Mouse (Mus musculus): Measurements from ENCODE around the gene Aldh6a1. TPM values are rescaled to one million over a fixed set of nuclear protein-coding genes. Genes with fewer than 3 reads are reported as not detected.

Aldh6a1 gene
- polyA plus RNA-seq (2014; fragmentation: Nextera tagmentation; extraction: Ambion mirVana) = 22.3 and 25.7 TPM in 2 replicates

DNA sequence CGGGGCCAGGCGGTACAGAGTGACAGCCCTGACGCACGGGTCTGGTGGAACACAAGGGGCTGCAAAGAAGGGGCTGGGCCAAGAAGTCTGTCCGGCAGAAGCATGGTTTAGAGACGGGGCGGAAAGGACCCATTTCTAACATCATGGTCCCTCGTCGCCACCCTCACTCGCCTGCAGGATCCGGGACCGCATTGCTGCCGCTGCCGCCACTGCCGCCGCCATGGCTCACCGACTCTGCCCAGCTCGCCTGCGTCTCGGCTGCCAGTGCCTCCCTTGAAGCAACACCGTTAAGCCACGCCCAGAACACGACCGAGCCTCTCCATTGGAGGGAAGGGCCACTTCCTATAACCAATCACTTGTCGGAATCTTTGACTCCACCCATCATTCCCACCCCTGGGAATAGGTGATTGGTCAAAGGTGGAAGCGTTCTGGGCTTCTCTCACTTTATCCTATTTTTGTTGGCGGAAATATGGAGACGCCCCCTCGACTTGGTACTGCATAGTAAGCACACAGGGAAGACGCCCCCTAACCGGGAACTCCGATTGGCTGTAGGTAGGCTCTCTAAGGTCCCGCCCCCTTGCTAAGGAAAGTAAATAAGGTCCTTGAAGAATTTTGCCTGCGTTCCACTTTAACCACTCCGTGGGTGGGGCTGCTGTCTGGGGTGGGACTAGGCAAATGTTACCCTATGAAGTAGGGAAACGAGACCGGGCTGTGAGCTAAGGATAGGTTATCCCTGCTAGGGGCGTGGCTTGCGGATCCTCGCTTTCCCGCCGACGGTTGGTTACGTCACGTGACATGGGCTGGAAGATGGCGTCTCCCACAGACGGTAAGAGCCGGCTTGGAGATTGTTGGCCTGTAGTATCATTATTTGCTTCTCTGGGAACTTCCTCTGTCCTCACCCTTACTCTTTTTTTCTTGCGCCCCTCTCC, at the start of gene Aldh6a1, which contains the start of gene Lin52:
Aldh6a1 (minus strand) TSS at position 287 of the 929 bp plus-strand sequence.
Lin52 (plus strand) TSS at position 705 of the 929 bp plus-strand sequence.
- Histone ChIP-seq H3K9me3 (ENCODE audit: control insufficient read depth, low read length) (no peaks in the 10 kb centered on the region), H3K27me3 (ENCODE audit: control insufficient read depth, insufficient read depth, low read length) (no peaks in the 10 kb centered on the region), H3K4me1 (ENCODE audit: control insufficient read depth, insufficient read depth, low read length) (peaks cover 3% of the 10 kb centered on the region), H3K4me2 (ENCODE audit: low read depth) (peak within 1 kb of the TSS; percentile 88), H3K27ac (ENCODE audit: low read depth, low read length) (no peak within 1 kb of the TSS), H3K9ac (ENCODE audit: low read length) (peak within 1 kb of the TSS; percentile 51), H3K36me3 (ENCODE audit: control insufficient read depth, insufficient read depth, low read length) (no peaks in the 10 kb centered on the region), H3K4me3 (ENCODE audit: low read depth, low read length) (peak within 1 kb of the TSS; percentile 69)
- ATAC-seq (ENCODE audit: insufficient read depth, low FRiP score, low TSS enrichment) (peak; percentile 98), DNase-seq (ENCODE audit: low spot score) (peak; percentile 95)
- under 1% methylated on average over 49 of the region's 49 CpGs for WGBS

DNA sequence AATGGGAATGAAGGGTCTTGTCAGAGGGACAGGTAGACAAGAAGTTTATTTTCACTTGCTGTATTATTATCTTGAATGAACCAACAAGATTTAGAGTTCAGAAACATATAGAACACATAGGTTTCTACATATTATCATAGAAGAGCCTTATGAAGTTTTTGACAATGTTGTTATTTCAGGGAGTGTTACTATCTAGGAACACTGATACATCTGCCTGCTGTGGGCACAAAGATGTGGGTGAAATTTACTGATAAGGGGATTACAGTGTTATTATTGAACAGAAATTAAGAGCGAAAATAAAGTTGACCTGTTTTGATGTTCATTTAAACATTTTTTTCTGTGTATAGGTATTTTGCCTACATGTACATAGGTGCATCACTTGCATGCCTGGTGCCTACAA, 46.0 kb upstream of the Aldh6a1 start:
- no peak overlapping the region for H3K27ac ChIP-seq (ENCODE audit: low read depth, low read length)
- H3K9me3 ChIP-seq (ENCODE audit: control insufficient read depth, low read length) = no peaks in the 10 kb centered on the region
- H3K4me3 ChIP-seq (ENCODE audit: low read depth, low read length) = no peak overlapping the region
- H3K4me1 ChIP-seq (ENCODE audit: control insufficient read depth, insufficient read depth, low read length) = no peaks in the 10 kb centered on the region
- ATAC-seq (ENCODE audit: insufficient read depth, low FRiP score, low TSS enrichment) (no peak), DNase-seq (ENCODE audit: low spot score) (no peak)
- H3K9ac ChIP-seq (ENCODE audit: low read length) = no peak overlapping the region
- no peak overlapping the region for H3K4me2 ChIP-seq (ENCODE audit: low read depth)
- H3K27me3 ChIP-seq (ENCODE audit: control insufficient read depth, insufficient read depth, low read length) = no peaks in the 10 kb centered on the region
- 95% methylated on average over 1 of the region's 1 CpGs for WGBS
- no peaks in the 10 kb centered on the region for H3K36me3 ChIP-seq (ENCODE audit: control insufficient read depth, insufficient read depth, low read length)

DNA sequence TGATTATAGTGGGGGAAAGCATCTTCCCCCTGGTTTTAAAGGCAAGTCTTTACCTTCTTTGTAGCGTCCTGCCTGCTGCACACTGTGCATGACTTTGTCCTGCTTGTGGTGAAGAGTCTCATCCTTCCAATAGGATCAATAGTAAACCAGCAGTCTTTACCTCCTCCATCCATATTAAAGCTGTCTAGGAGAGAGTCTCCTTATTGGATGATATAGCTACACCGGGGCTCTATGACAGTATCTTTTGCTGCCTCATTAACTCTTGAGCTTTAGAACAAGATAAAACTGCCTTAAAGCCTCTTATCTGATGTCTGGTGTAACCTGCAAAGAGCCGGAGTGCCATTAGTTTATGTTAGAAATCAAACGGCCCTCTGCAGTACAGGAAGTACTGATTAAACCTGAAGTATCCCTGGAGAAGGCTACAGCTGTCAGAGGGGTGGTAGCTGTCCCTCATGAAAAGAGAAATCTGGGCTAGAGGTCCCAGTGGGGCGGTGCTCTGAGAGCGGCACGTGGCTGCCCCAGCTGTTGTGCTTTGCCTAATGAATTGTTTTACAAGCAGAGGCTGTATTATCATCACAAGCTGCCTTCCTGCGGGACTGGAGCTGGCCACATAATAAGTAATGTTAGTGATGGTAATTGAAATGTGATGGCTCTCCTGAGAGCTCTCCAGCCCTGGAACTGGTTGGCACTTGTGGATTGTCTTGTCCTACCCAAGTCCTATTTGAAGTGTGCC, 36.7 kb upstream of the Aldh6a1 start:
- H3K27ac ChIP-seq (ENCODE audit: low read depth, low read length) = no peak overlapping the region
- no peak overlapping the region for H3K4me2 ChIP-seq (ENCODE audit: low read depth)
- H3K9me3 ChIP-seq (ENCODE audit: control insufficient read depth, low read length) = no peaks in the 10 kb centered on the region
- 22% methylated on average over 8 of the region's 8 CpGs for WGBS
- H3K4me1 ChIP-seq (ENCODE audit: control insufficient read depth, insufficient read depth, low read length) = 0 out of 2 replicates have a peak, but pooled peaks cover 2% of the 10 kb centered on the region
- no peaks in the 10 kb centered on the region for H3K36me3 ChIP-seq (ENCODE audit: control insufficient read depth, insufficient read depth, low read length)
- ATAC-seq (ENCODE audit: insufficient read depth, low FRiP score, low TSS enrichment) = peak; percentile 63
- no peak overlapping the region for H3K9ac ChIP-seq (ENCODE audit: low read length)
- no peaks in the 10 kb centered on the region for H3K27me3 ChIP-seq (ENCODE audit: control insufficient read depth, insufficient read depth, low read length)
- no peak overlapping the region for H3K4me3 ChIP-seq (ENCODE audit: low read depth, low read length)
- DNase-seq (ENCODE audit: low spot score) = peak; percentile 78

DNA sequence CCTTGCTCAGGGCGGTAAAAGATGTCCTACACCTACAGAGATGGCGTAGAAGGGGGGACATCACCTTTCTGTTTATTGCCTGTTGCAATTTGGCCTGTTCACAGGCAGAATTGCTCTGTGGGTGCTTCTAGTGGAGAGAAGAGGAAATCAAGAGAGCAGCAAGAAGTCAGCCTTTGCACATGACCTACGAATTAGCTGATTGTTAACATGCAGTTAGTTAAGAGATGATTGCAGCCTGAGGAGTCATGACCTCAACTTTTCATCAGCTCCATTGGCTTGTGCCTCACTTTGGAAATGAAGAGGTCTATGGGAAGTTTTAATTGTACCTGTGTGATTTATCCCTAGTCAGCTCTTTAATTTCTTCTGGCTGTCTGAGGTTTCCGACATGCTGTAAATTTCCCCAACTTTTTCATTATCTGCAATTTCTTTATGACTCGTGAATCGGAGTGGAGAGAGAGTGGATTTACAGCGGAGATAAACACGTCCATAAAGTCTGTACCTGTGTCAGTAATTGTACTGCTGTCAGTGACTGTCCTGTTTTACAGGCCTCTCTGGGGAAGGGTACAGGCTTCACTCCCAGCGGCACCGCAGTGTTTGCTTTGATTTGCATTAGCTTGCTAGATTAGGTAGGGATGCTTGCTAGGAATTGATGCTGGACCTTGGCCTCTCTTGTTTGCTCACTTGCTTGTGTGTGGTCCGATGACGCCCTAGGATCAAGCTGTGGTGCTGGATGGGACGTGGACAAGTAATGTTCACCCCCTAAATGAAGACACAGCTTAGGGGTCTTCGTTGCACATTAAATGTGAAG, 32.2 kb upstream of the Aldh6a1 start:
- WGBS = 78% methylated on average over 14 of the region's 14 CpGs

DNA sequence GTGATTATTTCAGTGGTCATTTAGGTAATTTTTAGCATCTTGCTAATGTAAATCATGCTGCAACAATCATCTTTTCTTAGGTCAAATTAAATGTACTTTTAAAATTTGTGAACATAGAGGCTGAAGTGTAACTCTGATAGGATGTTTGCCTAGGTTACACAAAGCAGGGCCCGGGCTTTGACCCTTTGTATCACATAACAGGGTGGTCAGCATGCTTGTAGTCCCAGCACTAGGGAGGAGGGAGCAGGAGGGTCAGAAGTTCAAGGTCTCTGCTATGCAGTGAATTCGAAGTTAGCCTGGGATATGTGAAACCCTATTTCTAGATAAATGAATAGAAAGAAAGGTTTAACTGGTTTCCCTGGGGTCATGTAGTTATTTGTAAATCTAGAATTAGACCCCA, 30.4 kb upstream of the Aldh6a1 start:
- Histone ChIP-seq H3K9me3 (ENCODE audit: control insufficient read depth, low read length) (no peaks in the 10 kb centered on the region), H3K4me2 (ENCODE audit: low read depth) (no peak overlapping the region), H3K4me1 (ENCODE audit: control insufficient read depth, insufficient read depth, low read length) (no peaks in the 10 kb centered on the region), H3K9ac (ENCODE audit: low read length) (no peak overlapping the region), H3K4me3 (ENCODE audit: low read depth, low read length) (no peak overlapping the region), H3K27me3 (ENCODE audit: control insufficient read depth, insufficient read depth, low read length) (0 out of 2 replicates have a peak, but pooled peaks cover 2% of the 10 kb centered on the region), H3K27ac (ENCODE audit: low read depth, low read length) (no peak overlapping the region), H3K36me3 (ENCODE audit: control insufficient read depth, insufficient read depth, low read length) (no peaks in the 10 kb centered on the region)
- 63% methylated on average over 2 of the region's 2 CpGs for WGBS
- no peak for ATAC-seq (ENCODE audit: insufficient read depth, low FRiP score, low TSS enrichment)
- no peak for DNase-seq (ENCODE audit: low spot score)

More for the DNA sequence above, 32.2 kb upstream of the Aldh6a1 start:
- DNase-seq (ENCODE audit: low spot score) = no peak
- ATAC-seq (ENCODE audit: insufficient read depth, low FRiP score, low TSS enrichment) = no peak
- no peak overlapping the region for H3K9ac ChIP-seq (ENCODE audit: low read length)
- 0 out of 2 replicates have a peak, but pooled peaks cover 2% of the 10 kb centered on the region for H3K27me3 ChIP-seq (ENCODE audit: control insufficient read depth, insufficient read depth, low read length)
- no peak overlapping the region for H3K4me3 ChIP-seq (ENCODE audit: low read depth, low read length)
- no peak overlapping the region for H3K4me2 ChIP-seq (ENCODE audit: low read depth)
- 0 out of 2 replicates have a peak, but pooled peaks cover 2% of the 10 kb centered on the region for H3K4me1 ChIP-seq (ENCODE audit: control insufficient read depth, insufficient read depth, low read length)
- H3K9me3 ChIP-seq (ENCODE audit: control insufficient read depth, low read length) = no peaks in the 10 kb centered on the region
- no peaks in the 10 kb centered on the region for H3K36me3 ChIP-seq (ENCODE audit: control insufficient read depth, insufficient read depth, low read length)
- no peak overlapping the region for H3K27ac ChIP-seq (ENCODE audit: low read depth, low read length)

DNA sequence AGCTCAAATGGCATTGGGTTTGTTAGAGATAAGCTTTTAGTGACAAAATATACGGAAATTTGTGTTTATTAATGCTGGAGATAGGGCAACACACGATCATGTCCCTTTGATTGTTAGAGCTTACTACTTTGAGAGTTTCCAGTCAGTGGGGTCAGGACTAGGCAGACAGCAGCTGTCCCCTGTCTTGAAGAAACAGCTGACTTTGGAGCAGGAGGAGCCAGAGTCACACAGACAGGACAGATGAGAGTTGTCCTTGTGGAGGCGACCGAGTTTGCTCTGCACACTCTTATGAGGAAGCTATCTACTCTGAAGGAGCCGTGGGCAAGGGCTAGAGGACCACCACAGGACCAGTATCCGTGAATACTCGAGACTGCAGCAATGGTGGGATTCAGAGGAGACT, 28.1 kb upstream of the Aldh6a1 start:
- ATAC-seq (ENCODE audit: insufficient read depth, low FRiP score, low TSS enrichment) = no peak
- Histone ChIP-seq H3K27me3 (ENCODE audit: control insufficient read depth, insufficient read depth, low read length) (0 out of 2 replicates have a peak, but pooled peaks cover 2% of the 10 kb centered on the region), H3K9ac (ENCODE audit: low read length) (no peak overlapping the region), H3K36me3 (ENCODE audit: control insufficient read depth, insufficient read depth, low read length) (no peaks in the 10 kb centered on the region), H3K9me3 (ENCODE audit: control insufficient read depth, low read length) (no peaks in the 10 kb centered on the region), H3K4me2 (ENCODE audit: low read depth) (no peak overlapping the region), H3K27ac (ENCODE audit: low read depth, low read length) (no peak overlapping the region), H3K4me3 (ENCODE audit: low read depth, low read length) (no peak overlapping the region), H3K4me1 (ENCODE audit: control insufficient read depth, insufficient read depth, low read length) (no peaks in the 10 kb centered on the region)
- no peak for DNase-seq (ENCODE audit: low spot score)
- WGBS = 92% methylated on average over 7 of the region's 7 CpGs

DNA sequence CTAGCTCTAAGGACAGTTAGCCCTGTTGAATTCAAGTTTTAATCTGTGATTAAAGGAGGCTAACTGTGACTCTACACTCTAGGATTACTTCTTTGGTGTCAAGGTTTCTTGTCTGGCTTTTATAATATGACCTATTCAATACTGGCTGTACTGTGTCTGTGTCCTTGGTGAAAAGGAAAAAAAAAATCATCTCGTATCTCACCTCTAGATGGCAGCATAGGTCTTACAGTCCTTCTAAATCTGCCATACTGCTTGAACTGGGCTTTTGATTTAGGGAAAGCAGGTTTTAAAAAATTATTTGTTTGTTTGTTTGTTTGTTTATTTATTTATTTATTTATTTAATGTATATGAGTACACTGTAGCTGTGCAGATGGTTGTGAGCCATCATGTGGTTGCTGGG, 17.9 kb upstream of the Aldh6a1 start:
- no peak for DNase-seq (ENCODE audit: low spot score)
- Histone ChIP-seq H3K36me3 (ENCODE audit: control insufficient read depth, insufficient read depth, low read length) (no peaks in the 10 kb centered on the region), H3K27ac (ENCODE audit: low read depth, low read length) (no peak overlapping the region), H3K9ac (ENCODE audit: low read length) (no peak overlapping the region), H3K9me3 (ENCODE audit: control insufficient read depth, low read length) (no peaks in the 10 kb centered on the region), H3K4me1 (ENCODE audit: control insufficient read depth, insufficient read depth, low read length) (no peaks in the 10 kb centered on the region), H3K27me3 (ENCODE audit: control insufficient read depth, insufficient read depth, low read length) (no peaks in the 10 kb centered on the region), H3K4me2 (ENCODE audit: low read depth) (no peak overlapping the region), H3K4me3 (ENCODE audit: low read depth, low read length) (no peak overlapping the region)
- 10% methylated on average over 1 of the region's 1 CpGs for WGBS
- ATAC-seq (ENCODE audit: insufficient read depth, low FRiP score, low TSS enrichment) = no peak

DNA sequence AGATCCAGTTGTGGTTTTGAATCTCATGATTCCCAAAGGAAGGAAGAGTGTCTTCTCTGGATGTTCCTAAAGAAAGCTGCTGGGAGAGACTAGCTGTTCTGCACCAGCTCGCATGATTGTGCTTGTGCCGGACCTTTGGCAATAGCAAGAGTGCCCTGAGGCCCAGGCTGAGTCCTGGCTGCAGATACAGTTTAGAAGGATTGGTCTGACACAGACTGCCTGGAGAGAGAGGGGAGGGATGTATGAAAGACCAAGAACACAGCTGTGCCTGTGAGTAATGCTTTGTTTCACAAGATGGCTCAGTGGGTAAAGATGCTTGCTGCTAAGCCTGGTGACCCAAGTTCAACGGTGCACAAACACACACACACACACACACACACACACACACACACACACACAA, 12.1 kb upstream of the Aldh6a1 start:
- 0 out of 2 replicates have a peak, but pooled peaks cover 4% of the 10 kb centered on the region for H3K36me3 ChIP-seq (ENCODE audit: control insufficient read depth, insufficient read depth, low read length)
- no peak for DNase-seq (ENCODE audit: low spot score)

More for the DNA sequence above, 12.1 kb upstream of the Aldh6a1 start:
- Histone ChIP-seq H3K9ac (ENCODE audit: low read length) (no peak overlapping the region), H3K9me3 (ENCODE audit: control insufficient read depth, low read length) (no peaks in the 10 kb centered on the region), H3K27ac (ENCODE audit: low read depth, low read length) (no peak overlapping the region), H3K4me1 (ENCODE audit: control insufficient read depth, insufficient read depth, low read length) (no peaks in the 10 kb centered on the region), H3K4me2 (ENCODE audit: low read depth) (no peak overlapping the region), H3K4me3 (ENCODE audit: low read depth, low read length) (no peak overlapping the region), H3K27me3 (ENCODE audit: control insufficient read depth, insufficient read depth, low read length) (no peaks in the 10 kb centered on the region)
- WGBS = 91% methylated on average over 3 of the region's 3 CpGs
- ATAC-seq (ENCODE audit: insufficient read depth, low FRiP score, low TSS enrichment) = no peak
